Mouse (Mus musculus): Measurements from ENCODE around the gene Grik4.
A peak's percentile ranks its signal among the peaks of the same experiment; 100 is the strongest.
"Not testable (repeated sequence)": the region's sequence is repeated elsewhere in the genome, so short reads cannot be mapped to it uniquely, and the experiment has no call there.

The Grik4 gene

DNA sequence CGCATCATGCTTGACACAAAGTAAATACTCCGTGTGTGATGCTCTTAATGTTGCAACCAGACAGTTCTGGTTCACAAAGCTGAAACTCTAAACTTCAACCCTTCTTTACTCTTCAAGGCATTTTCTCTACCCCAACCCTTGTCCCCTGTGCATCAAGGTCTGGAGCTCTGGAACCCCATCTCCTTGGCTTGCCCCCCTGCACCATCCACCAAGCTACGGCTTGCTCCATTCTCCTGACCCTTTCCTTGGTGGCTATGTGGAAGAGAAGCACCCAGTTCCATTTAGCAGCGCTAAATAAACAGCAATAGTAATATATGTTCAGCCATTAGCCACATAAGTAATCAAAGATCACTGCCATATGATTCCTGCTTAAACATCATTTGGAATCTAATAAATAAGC, 150.3 kb downstream of the Grik4 start:
- no peak for DNase-seq

DNA sequence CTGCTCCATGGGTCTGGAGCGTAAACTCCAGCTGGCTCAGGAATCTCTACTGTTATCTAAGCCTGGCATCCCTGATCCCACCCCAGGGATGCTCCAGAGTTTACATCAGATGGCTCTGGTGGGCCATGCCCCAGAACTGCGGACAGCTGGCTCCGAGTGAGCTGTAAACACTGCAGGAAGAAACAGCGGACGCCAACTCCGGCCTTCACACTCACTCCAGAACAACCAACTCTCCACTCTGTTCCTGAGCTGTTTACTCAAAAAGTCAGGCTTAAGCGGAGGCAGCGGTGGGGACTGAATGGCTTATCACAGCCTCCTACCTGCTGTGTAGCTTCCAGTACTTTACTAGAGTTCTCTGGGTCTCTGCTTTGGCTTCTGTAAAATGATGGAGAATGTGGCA, 150.7 kb downstream of the Grik4 start:
- no peak for DNase-seq

DNA sequence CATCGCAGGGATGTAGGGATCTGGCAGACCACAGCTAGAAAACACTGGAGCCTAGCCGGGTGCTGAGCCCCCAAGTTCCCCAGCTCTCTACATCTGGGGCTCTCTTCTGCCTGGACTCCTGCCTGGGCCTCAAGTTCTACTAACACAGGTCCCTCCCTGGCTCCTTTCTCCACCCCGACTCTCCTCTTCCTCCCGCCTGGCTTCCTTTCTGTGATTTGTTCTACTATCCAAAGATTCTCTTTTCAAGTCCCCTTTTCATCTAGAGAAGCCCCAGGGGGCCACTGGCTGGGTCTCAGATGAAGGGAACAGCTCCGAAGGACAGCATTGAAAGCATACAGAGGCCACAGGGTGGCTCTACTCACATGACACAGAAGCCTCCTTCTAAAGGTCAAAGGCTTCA, 151.9 kb downstream of the Grik4 start:
- no peak for DNase-seq

DNA sequence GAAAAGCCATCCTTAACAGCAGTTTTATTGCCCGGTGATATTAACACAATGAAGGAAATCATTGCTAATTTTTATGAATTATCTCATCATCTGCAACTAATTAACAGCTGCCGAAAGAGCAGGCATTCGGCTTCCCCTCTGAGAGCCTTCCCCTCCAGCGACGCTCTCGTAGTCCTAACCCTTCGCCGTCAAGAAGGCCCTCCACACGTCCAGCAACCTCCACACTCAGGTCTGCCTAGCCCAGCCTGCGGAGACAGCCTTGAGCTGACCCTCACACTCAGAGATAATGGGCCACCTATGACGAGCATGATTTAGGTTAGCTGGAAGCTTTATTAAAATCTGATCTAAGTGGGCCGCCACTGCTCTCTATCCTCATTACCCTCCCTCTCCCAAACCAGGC, 152.5 kb downstream of the Grik4 start:
- DNase-seq: no peak

DNA sequence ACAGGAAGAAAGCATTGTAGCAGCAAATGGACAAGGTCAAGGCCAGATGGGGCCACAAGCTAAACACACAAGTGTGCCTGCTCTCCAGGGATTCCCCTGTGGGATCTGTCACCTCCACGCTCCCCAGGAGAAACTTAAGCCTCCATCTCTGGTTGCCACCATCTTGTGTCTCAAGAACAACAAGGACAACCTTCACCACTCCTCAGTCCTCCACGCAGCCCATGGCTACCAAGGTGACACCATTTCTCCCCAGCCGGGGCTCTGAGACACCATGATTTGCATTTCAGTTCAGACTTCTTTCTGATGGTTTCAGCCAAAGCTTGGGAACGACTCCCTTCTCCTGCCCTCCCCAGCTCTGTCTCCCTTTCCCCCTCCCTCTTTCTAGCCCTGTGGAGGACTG, 152.9 kb downstream of the Grik4 start:
- DNase-seq: no peak

DNA sequence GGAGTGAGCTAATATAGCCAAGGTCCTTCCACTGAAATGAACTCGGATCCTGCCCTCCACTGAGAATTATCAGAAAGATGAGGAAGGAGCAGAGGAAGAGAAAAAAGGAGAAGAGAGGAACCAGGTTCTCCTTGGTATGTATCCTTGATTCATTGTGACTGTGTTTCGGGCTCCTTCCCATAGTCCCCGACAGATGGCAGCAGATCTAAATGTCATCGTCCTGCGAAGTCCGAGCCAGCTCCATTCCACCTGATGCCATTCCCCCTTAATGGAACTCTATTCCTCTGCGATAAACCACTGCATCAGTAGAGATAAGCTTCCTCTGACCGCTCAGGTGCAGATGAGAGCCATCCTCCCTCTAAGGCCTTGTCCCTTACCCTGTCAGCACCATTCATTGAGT, 155.8 kb downstream of the Grik4 start:
- peak; percentile 7 for DNase-seq

DNA sequence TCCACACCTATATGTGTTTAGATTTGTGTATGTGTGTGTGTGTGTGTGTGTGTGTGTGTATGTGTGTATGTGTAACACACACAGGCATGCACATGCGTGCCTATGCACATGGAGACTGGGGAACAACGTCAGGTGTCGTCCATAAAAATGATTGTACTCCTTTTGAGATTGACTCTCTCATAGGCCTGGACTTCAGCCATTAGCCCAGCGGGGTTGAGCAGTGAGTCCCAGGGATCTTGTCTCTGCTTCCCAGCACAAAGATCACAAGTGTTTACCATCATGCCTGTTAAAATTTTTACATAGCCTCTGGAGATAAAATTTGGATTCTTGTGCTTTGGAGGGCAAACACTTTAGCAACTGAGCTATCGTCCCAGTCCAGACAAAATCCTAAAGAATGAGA, 157.4 kb downstream of the Grik4 start:
- no peak for DNase-seq

DNA sequence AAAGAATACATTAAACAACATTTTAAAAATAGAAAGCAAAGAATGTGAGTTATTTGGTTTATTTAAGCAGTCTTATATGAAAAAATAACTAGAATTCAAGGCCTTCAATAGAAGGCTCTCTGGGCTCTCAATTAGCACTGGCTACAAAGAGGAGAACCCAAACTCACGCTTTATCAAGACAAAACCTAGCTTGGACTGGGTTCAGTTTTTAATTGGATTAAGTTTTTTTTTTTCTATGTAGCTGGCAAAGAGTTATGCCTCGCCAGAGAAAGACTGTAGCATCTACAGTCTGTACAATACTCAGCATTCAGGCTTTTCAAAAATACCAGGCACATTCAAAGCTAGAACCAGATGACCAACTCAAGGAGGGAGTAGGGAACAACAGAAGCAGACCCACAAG, 158.0 kb downstream of the Grik4 start:
- no peak for DNase-seq

DNA sequence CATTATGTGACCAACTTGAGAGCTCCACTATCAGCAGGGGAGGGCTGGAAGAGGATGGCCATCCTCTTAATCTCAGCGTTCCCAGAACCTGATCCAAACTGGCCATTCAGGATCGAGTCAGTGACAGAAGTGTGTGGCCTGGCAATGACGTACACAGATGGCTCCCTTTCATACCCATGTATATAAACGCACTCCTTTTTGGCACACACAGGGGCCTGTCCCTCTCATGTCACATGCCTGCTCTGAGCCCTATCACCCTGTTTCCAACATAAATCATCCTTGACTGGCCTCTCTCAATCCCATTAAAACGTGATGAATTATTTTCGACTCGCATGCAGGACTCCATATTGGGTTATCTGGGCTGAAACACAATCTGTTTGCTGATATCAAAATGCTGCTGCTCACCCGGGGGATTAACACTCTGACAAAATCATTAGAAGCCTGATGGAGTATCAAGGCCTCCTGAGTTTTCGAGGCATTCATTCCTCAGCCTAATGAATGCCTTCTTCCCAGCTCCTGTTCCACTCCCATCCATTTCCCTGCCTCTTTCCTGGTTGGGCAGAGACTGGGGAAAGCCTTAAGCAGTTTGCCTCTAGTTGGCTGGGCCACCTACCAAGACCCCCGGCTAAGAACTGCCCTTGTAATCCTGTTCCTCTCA, 159.0 kb downstream of the Grik4 start:
- DNase-seq: no peak

DNA sequence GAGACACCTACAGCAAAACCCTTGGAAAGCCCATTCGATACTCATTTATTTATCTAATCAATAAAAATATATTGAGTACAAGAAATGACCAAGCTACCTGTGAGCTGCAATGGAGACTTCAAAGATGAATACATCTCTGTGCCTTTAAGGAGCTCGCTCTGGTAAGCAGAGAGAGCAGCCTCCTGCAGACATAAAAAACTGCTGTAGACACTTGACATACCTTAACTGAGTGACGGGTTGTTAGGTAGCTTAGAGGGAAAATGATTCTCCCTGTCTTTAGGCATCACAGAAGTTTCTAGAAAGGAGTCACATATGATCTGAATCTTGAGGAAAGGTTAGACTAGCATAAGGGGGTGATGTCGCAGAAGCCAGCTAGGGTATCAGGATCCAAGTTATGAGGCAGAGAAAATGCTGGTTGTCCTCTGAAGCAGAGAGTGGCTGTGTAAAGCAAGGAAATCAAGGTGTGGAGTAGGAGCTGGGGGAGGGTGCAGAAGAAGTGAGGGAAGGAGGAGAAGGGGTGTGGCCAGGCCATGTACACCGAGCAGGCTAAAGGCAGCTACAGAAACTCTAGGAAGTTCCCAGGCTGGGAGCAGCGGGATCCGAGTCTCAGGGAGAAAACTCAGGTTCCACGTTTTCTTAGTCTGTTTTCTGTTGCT, 160.9 kb downstream of the Grik4 start:
- no peak for DNase-seq

DNA sequence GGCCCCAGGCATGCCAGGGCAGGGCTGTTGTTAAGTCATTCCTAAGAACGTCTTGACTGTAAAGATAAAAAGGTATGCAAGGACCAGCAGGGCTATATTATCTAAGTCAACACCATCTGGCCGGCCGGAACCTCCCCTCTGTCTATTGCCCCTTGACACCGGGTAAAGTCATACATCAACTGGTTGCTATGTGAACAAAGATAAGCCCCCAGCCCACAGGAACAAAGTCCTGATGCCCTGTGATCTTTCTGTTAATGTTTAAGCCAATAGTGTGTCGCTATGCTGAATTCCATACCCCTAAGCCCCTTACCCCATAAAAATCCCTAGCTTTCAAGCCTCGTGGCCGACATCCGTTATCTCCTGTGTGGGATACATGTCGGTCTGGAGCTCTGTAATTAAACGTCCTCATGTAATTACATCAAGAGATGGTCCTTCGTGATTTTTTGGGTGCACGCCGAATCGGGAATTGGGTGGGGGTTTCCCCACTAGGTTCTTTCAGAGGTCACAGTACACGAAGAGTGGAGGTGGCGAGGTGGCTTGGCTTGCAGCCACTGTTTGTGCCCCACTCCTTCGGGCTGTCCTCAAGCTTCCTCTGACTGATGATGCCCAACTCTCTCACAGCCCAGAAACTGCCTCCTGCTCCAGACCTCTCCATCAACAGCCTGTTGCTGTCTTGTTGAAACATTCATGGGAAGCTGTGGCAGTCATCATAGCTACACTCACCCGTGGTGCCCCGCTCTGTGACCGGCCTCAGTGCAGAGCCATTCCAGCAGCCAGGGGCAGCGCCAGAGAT, 165.6 kb downstream of the Grik4 start:
- not testable (repeated sequence) for DNase-seq

DNA sequence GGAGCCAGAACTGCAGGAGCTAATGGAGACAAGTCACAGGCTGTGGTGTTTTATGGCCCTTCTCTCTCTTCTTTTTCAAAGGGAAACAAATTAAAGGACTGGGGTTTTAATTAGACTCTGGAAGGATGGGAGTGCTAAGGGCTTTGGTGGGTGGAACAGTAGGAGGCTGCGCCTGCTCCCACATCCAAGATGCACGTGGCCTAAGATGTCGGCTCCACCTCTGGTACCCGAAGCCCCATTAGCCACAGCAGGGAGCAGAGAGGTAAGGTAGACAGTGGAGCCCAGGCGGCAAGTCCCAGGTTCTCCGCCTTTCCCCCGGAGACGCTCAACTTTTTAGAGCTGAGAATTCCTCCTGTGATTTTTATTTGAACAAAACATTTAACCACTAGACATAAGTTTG, 166.4 kb downstream of the Grik4 start:
- no peak for DNase-seq

DNA sequence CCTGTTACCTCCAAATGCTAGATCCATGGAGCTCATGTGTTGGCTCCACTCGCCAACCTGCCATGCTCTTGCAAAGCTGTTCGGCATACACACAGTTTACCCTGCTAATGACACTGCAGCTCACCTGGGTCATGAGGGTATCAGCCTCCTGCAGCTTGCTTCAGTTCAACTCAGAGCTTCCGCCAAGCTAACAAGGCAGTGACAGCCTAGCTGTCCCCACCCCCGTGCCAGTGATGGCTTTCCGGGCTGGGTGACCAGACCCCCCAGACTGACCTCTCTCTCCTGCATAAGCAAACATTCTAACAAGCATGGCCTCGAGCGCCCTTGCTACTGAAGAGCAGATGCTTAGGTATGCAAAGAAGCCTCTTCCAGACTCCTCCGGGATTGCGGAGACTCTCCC, 167.5 kb downstream of the Grik4 start:
- DNase-seq: no peak

DNA sequence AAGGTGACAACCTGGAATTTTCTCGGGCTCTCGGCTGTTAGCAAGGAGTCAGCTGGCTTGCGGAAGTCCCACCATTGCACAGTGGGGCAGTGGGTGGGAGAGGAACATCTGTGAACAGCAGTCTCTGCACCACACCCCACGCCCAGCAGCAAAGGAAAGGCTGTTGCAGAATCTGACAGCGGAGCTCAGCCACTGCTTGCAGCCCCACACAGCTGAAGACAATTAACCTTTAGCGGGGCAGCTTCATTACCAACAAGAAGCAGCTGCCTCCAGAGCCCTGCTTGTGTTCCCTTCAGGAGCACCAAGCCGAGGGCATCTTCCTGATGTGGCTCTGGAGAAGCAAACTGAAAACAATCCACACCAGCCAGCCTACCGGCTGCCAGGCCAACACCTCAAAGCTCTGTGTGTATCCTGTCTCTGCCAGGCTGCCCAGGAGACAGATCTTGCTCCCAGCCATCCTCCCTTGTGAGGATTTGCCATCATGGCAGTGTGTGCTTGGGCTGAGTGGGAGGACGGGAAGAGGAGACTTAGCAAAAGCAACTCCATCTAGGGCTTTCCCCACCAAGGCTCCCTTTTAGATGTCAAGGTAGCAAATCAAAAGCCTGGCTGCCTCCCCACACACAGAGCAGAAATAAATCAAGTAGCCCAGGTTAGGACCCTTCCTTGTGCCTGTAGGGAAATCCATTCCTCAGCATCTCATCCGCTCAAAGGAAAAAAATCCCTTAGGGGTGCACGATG, 179.3 kb downstream of the Grik4 start:
- no peak for DNase-seq

DNA sequence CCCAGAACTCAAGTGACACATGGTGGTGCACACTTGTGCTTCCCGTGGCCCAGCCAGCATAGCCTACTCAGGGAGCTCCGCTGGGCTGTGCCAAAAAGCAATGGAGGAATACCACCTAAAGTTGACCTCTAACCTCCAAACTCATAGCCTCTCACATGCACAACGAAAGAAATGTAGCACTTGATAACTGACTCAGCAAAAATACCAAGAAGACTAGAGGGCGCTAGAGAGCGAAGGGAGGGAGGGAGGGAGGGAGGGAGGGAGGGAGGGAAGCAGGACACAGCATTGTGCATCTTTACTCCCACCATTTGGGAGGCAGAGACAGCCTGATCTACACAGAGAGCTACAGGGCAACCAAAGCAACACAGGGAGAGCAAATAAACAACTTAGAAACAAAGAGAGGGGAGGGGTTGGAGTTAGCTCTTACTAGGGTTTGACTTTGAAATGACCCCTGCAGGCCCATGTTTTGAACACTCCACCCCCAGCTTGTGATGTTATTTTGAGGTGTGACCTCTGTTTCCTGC, 185.5 kb downstream of the Grik4 start:
- no peak for DNase-seq

DNA sequence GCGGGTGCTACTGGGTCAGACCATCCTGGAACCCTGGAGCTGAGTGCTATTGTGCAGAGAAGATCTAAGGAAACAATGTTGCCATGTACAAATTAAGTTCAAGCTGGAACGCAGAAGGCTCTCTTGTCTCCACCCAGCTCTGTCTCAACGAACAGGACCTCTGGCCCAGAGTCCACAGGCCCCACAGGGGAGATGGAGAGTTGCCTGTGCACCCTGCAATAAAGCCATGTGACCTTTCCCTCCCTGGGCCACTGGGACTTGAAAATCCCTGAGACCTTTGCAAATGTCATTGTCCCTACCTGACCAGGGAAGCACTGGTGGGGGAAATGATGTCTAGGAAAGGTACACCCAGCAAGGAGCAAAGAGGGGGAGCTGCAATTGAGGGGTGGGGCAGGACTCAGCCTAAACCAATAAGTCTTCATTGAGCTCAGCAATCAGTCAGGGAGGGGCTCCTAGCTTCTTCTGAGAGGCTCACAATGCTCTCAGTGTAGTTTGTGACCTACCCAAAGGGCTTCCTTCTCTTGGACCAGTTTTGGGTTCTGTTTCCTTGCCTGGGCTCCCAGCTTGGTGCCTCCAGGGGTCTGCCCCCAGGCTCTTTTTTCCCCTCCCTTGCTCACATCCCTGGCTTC, 187.2 kb downstream of the Grik4 start:
- no peak for DNase-seq

DNA sequence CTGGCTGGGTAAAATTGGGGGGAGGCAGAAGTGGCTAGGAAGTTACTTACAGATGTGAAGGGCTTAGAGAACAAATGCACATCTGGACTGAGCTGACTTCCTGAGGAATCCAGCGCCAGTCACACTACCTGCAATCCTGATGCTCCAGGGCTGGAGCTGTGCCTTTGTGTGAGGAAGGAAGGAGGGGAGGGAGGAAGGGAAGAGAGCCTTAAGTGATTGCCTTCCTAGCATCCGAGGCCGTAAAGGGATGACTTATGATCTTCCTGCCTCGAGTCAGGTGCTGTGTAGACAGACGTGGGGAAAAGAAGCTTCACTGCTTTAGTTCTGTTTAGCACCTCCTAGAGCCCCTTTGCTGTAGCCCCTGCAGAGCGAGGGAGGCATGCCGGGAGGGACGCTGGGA, 189.6 kb downstream of the Grik4 start:
- no peak for DNase-seq

DNA sequence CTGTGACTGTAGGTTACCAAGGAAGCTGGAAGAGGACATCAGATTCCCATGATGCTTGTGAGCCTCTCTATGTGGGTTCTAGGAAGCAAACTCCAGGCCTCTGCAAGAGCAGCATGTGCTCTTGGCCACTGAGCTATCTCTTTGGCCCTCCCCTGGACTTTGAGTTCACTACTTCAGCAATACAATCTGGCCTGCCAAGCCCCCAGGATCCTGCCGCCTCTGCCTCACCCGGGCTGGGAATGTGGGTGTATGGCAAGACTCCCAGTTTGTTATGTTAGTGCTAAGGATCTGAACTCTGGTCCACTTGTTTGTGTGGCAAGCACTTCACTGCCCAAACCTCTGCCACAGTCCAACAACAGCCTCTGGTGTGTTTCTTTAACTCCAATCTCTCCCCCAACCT, 193.1 kb downstream of the Grik4 start:
- no peak for DNase-seq

DNA sequence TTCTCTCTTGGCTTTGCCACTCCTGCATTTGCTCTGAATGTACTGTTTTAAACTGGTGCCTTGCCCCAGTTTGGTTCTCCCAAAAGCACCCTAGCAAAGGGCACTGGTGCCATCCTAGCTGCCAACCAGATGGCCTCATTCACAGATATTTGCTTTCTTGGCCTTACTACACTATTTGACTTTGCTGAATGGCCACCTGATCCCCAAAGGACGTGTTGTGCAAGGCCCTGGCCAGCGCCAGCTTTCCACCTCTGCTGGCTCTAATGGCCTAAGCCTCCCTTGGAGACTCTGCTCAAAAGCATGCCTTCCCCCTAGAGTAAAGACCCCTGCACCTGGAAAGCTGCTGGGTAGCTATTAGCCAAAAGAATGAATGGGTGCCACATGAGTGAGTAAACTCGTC, 194.1 kb downstream of the Grik4 start:
- no peak for DNase-seq

DNA sequence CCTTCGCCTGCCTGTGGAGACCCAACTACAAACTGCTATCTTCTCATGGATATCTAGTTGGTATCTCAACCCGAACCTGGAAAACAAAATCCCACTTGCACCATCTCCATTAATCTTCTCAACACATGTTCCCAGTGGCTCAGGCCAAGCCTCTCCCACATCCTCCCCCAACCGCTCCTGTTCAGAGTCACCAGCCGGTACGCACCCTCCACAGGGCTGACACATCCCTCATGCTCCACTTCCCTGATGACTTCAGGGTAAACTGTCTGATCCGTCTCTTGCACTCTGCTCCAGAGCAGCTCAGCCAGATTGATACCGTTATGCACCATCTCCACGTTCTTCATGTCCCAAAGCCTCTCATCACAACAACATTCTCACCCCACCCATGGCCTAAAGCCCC, 198.3 kb downstream of the Grik4 start:
- DNase-seq: no peak

DNA sequence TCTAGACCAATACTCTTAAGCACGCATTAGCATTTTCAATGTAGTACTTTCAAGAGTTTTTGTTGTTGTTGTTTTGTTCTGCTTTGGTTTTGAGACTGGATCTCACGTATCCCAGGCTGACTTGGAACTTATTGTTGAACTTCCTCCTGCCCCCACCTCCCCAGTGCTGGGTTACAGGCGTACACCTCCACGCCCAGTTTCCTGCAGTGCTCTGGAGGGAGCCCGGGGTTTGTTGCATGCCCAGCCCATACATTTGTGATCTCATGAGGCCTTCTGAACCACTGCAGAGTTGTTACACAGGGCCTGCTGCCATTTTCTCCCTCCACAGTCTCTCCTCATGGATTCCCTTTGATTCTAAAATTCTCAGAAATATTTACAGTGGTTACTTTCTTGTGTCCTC, 201.9 kb downstream of the Grik4 start:
- no peak for DNase-seq

DNA sequence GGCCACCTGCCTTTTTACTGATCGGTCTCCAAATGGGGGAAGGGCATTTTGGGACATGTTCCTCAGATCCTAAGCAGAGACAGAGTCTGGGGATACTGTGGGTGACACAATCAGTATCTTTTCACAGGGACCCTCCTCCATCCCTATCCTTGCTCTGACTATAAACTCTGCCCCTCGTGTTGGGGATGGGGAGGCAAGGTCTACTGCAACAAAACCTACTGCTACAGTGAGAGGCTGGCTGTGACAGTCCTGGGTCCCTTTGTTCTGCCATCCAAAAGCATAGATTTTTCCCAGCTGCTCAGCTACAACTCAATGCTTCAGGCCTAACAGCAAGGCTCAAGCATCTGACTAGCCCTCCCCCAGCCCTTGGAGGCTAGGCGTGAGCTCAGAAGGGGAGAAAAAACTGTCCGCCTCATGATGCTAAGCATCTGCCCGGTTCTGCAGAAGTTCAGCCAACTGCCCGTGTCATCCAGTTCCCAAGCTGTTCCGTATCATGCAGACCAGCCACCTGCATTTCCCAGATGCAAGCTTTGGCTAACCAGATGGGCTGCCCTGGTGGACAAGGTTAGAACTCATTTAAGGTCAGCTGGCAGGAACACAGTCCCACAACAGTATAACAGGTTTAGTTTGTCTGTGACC, 207.5 kb downstream of the Grik4 start:
- no peak for DNase-seq

Data from thymus, postnatal 14 days (tissue).